Mouse (Mus musculus) kidney, postnatal 0 days (tissue): ENCODE data around the gene Pkib. TPM values are rescaled to one million over a fixed set of nuclear protein-coding genes. Genes with fewer than 3 reads are reported as not detected.

Source experiments
- ATAC-seq: fragments of 200-750 bp; cut with Nextera tagmentation; replicated peaks from 2 replicates; pipeline ENCODE4 v1.8.0; 2017; ENCODE audit warnings: low read depth, moderate number of reproducible peaks, moderate TSS enrichment, moderate library complexity; ENCODE audit not compliant: low FRiP score
- DNase-seq: peaks from one replicate; pipeline ENCODE4 v3.0.0-alpha.2; 2016; ENCODE audit warnings: low spot score
- H3K27ac ChIP-seq: fragments of 300-500 bp; sonication (generic); 2 replicates; pipeline ENCODE4 v1.5.1; 2014; ENCODE audit warnings: mild to moderate bottlenecking
- H3K27me3 ChIP-seq: fragments of 300-500 bp; sonication (generic); 2 replicates; pipeline ENCODE4 v1.6.1; 2014; ENCODE audit warnings: low read length, mixed read lengths; ENCODE audit not compliant: insufficient read depth
- H3K36me3 ChIP-seq: fragments of 300-500 bp; sonication (generic); 2 replicates; pipeline ENCODE4 v1.6.1; 2014; ENCODE audit warnings: low read length, mixed read lengths; ENCODE audit not compliant: insufficient read depth
- H3K4me1 ChIP-seq: fragments of 300-500 bp; sonication (generic); replicated peaks from 2 replicates; pipeline ENCODE4 v1.6.1; 2014; ENCODE audit warnings: antibody characterized with exemption, low read length, mixed read lengths; ENCODE audit not compliant: insufficient read depth
- H3K4me2 ChIP-seq: fragments of 300-500 bp; sonication (generic); 2 replicates; pipeline ENCODE4 v1.6.1; 2014; ENCODE audit warnings: mild to moderate bottlenecking, low read length, moderate library complexity, mixed read lengths
- H3K4me3 ChIP-seq: fragments of 300-500 bp; sonication (generic); replicated peaks from 2 replicates; pipeline ENCODE4 v1.5.1; 2014; ENCODE audit warnings: low read depth, low read length
- H3K9ac ChIP-seq: fragments of 300-500 bp; sonication (generic); 2 replicates; pipeline ENCODE4 v1.6.1; 2014; ENCODE audit warnings: low read depth, low read length
- H3K9me3 ChIP-seq: fragments of 300-500 bp; sonication (generic); replicated peaks from 2 replicates; pipeline ENCODE4 v1.6.1; 2016; ENCODE audit warnings: low read length, inconsistent platforms, mixed read lengths
- CTCF ChIP-seq: IDR thresholded peaks from 2 replicates; pipeline ENCODE4 v1.5.1; 2016; ENCODE audit warnings: antibody characterized with exemption, low read depth, mild to moderate bottlenecking, moderate library complexity
- WGBS: fragments of 180-500 bp; shearing (Covaris S2); extraction: QIAGEN DNeasy Blood & Tissue Kit; methylation state at CpG from one replicate; pipeline ENCODE4 v1.1.7; 2014; 5-methylcytosine and 5-hydroxymethylcytosine counted together
- polyA plus RNA-seq: library from polyadenylated mRNA; unstranded; fragments of >200 nt; fragmentation: Nextera tagmentation; extraction: Ambion mirVana; gene quantifications from 2 replicates; pipeline ENCODE4 v1.2.1, GENCODE M21; 2015

Gene Pkib
- polyA plus RNA-seq, 1 experiment from 2014 or later: 5.6 TPM

- H3K4me3 ChIP-seq: peak overlapping the region; percentile 33
- no peaks in the 10 kb centered on the region for H3K36me3 ChIP-seq
- peak; percentile 87 for TF ChIP-seq CTCF
- H3K27ac ChIP-seq: no peak overlapping the region
- ATAC-seq: peak; percentile 54; the same call in 1 of the 2 replicates
- WGBS: 4% methylated on average over 6 of the region's 6 CpGs
- no peaks in the 10 kb centered on the region for H3K4me1 ChIP-seq
- peak overlapping the region; percentile 51 for H3K4me2 ChIP-seq
- DNase-seq: peak; percentile 91
- H3K9me3 ChIP-seq: no peaks in the 10 kb centered on the region
- no peaks in the 10 kb centered on the region for H3K27me3 ChIP-seq
- no peak overlapping the region for H3K9ac ChIP-seq
These were observed 111.8 kb downstream of the Pkib start for GRCm38 (mm10) chr10:57743606-57744016.

DNA sequence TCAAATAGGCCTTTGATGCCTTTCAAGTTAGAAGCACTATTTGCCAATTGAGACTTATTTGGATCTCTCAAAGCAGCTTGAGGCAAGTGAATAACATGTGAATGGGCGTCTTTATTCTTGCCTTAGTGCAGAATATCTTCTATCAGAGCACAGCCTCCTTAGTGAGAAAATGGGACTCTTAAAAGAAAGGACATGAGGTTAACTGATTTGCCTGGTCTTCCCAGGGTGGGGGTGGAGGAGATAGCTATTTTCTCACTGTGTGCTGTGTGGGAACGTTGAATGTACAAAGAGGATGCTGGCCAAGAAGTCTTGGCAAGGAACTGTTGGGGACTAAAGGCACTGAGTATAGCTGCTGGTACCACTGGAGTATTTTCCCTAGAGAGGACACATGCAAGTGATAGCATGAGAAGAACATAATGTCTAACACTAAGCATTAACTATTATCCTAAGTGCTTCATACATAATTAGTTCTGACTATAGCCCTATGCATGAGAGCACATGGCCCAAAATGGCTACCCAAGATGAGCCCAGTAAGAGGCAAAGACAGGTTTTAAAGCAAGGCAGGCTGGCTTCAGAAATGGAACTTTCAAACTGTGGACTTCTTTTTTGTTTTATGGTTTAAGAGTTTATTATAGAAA is 112.5 kb downstream of the Pkib start:
- ATAC-seq (no peak), DNase-seq (no peak)
- Histone ChIP-seq H3K27ac (no peak overlapping the region), H3K4me3 (no peak overlapping the region), H3K9me3 (no peaks in the 10 kb centered on the region), H3K36me3 (no peaks in the 10 kb centered on the region), H3K9ac (no peak overlapping the region), H3K4me2 (no peak overlapping the region), H3K4me1 (no peaks in the 10 kb centered on the region), H3K27me3 (no peaks in the 10 kb centered on the region)
- TF ChIP-seq CTCF: no peak
- 48% methylated on average over 2 of the region's 2 CpGs for WGBS

- no peak overlapping the region for H3K9ac ChIP-seq
- no peak overlapping the region for H3K4me3 ChIP-seq
- no peak for TF ChIP-seq CTCF
- H3K4me2 ChIP-seq: no peak overlapping the region
- ATAC-seq (no peak), DNase-seq (no peak)
- H3K27ac ChIP-seq: no peak overlapping the region
- H3K4me1 ChIP-seq: no peaks in the 10 kb centered on the region
- H3K9me3 ChIP-seq: no peaks in the 10 kb centered on the region
- H3K36me3 ChIP-seq: no peaks in the 10 kb centered on the region
- H3K27me3 ChIP-seq: no peaks in the 10 kb centered on the region
These were observed 113.7 kb downstream of the Pkib start for GRCm38 (mm10) chr10:57745452-57745851.

GRCm38 (mm10) chr10:57747127-57747526 is 115.3 kb downstream of the Pkib start:
- Histone ChIP-seq H3K4me2 (no peak overlapping the region), H3K27me3 (no peaks in the 10 kb centered on the region), H3K9me3 (no peaks in the 10 kb centered on the region), H3K4me3 (no peak overlapping the region), H3K27ac (no peak overlapping the region), H3K4me1 (no peaks in the 10 kb centered on the region), H3K36me3 (no peaks in the 10 kb centered on the region), H3K9ac (no peak overlapping the region)
- DNase-seq (no peak), ATAC-seq (no peak)
- no peak for TF ChIP-seq CTCF

GRCm38 (mm10) chr10:57753343-57753742 is 121.6 kb downstream of the Pkib start:
- DNase-seq (no peak), ATAC-seq (no peak)
- no peak overlapping the region for H3K4me3 ChIP-seq
- H3K9me3 ChIP-seq: no peaks in the 10 kb centered on the region
- no peak overlapping the region for H3K4me2 ChIP-seq
- H3K27me3 ChIP-seq: no peaks in the 10 kb centered on the region
- H3K36me3 ChIP-seq: no peaks in the 10 kb centered on the region
- WGBS: 79% methylated on average over 1 of the region's 1 CpGs
- H3K9ac ChIP-seq: no peak overlapping the region
- no peaks in the 10 kb centered on the region for H3K4me1 ChIP-seq
- no peak for TF ChIP-seq CTCF
- no peak overlapping the region for H3K27ac ChIP-seq

DNA sequence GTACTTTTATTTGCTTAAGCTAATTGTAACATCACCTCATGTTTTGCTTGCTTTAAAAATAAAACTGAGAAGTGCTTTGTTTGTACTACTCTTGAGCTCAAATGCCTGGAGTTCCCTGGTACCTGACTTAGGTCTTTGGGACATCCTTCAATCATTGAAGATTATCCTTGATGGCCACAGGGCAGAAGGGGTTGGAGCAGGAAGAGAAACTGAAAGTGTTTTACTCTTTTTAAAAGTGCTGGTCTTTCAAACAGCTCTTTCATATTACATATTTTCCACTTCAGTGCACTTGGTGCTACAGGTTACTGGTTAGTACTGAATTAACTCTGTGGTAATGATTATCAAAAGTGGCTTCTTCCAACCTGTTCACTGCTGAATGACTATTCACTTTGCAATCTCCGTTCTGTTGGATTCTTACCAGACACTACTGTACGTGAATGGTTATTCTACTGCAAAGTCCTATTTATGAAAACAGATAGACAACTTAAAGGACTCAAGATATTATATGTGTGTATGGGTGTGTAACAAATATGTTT is 123.5 kb downstream of the Pkib start:
- Histone ChIP-seq H3K27ac (no peak overlapping the region), H3K9ac (no peak overlapping the region), H3K4me3 (no peak overlapping the region), H3K27me3 (no peaks in the 10 kb centered on the region), H3K36me3 (no peaks in the 10 kb centered on the region), H3K9me3 (no peaks in the 10 kb centered on the region), H3K4me1 (no peaks in the 10 kb centered on the region), H3K4me2 (no peak overlapping the region)
- 65% methylated on average over 2 of the region's 2 CpGs for whole genome bisulfite sequencing
- TF ChIP-seq CTCF: no peak
- DNase-seq (peak; percentile 14), ATAC-seq (no peak; the same call in 1 of the 2 replicates)

DNA sequence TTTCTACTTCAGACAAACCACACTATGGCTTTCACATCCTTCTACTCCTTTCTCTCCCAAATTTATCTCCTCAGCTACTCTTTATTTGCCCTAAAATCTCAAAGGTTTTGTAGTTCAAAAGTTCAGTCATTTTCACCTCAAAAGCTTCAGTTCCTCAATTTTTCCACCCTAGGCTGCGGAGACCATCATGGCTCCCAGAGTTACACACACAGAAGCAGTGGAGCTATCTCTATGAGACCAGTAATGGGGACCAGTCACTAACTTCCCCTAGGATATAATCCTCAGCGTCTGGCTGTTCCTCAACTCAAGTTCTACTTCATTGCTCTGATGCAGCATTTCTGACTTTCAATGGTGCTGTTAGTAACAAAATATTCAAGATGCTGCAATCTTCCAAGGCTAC is 127.2 kb downstream of the Pkib start:
- no peak for TF ChIP-seq CTCF
- no peaks in the 10 kb centered on the region for H3K36me3 ChIP-seq
- H3K4me3 ChIP-seq: no peak overlapping the region
- no peaks in the 10 kb centered on the region for H3K9me3 ChIP-seq
- H3K4me1 ChIP-seq: no peaks in the 10 kb centered on the region
- DNase-seq (no peak), ATAC-seq (no peak)
- 86% methylated on average over 2 of the region's 2 CpGs for WGBS
- H3K9ac ChIP-seq: no peak overlapping the region
- H3K27me3 ChIP-seq: no peaks in the 10 kb centered on the region
- H3K27ac ChIP-seq: no peak overlapping the region
- no peak overlapping the region for H3K4me2 ChIP-seq
